Mouse (Mus musculus) right cerebral cortex, postnatal 25 days (tissue): Measurements from ENCODE around the gene Serinc2.
"Not testable (repeated sequence)": the region's sequence is repeated elsewhere in the genome, so short reads cannot be mapped to it uniquely, and the experiment has no call there.

Source experiments
- DNase-seq: peaks from one replicate; pipeline ENCODE4 v3.0.0; 2022

Gene Serinc2

GRCm38 (mm10) chr4:130252441-130253157, 26.4 kb downstream of the Serinc2 start:
- DNase-seq = no peak

GRCm38 (mm10) chr4:130251763-130252162, 27.2 kb downstream of the Serinc2 start:
- DNase-seq = no peak

GRCm38 (mm10) chr4:130251172-130251705, 27.8 kb downstream of the Serinc2 start:
- no peak for DNase-seq

GRCm38 (mm10) chr4:130248636-130249035, 30.4 kb downstream of the Serinc2 start:
- DNase-seq = no peak

- DNase-seq = peak; percentile 37
These were observed 32.9 kb downstream of the Serinc2 start for GRCm38 (mm10) chr4:130246132-130246531.

GRCm38 (mm10) chr4:130244749-130245148, 34.3 kb downstream of the Serinc2 start:
- DNase-seq = no peak

GRCm38 (mm10) chr4:130243621-130244020, 35.4 kb downstream of the Serinc2 start:
- not testable (repeated sequence) for DNase-seq

GRCm38 (mm10) chr4:130242956-130243355, 36.0 kb downstream of the Serinc2 start:
- no peak for DNase-seq

- DNase-seq = no peak
These were observed 38.3 kb downstream of the Serinc2 start for GRCm38 (mm10) chr4:130240695-130241094.

GRCm38 (mm10) chr4:130237607-130238006, 41.4 kb downstream of the Serinc2 start:
- no peak for DNase-seq

GRCm38 (mm10) chr4:130236361-130236760, 42.6 kb downstream of the Serinc2 start:
- DNase-seq = no peak

GRCm38 (mm10) chr4:130224071-130224470, 54.9 kb downstream of the Serinc2 start:
- no peak for DNase-seq

GRCm38 (mm10) chr4:130222179-130222578, 56.8 kb downstream of the Serinc2 start, which contains the start of gene Gm853:
Gm853 (minus strand) TSS chr4:130222401.
- no peak for DNase-seq

GRCm38 (mm10) chr4:130220176-130220575, 58.8 kb downstream of the Serinc2 start:
- no peak for DNase-seq

GRCm38 (mm10) chr4:130215392-130215791, 63.6 kb downstream of the Serinc2 start:
- no peak for DNase-seq

GRCm38 (mm10) chr4:130213857-130214256, 65.1 kb downstream of the Serinc2 start:
- no peak for DNase-seq

- DNase-seq = no peak
These were observed 65.8 kb downstream of the Serinc2 start for GRCm38 (mm10) chr4:130213197-130213596.

- DNase-seq = no peak
These were observed 66.6 kb downstream of the Serinc2 start for GRCm38 (mm10) chr4:130212421-130212820.

- no peak for DNase-seq
These were observed 67.1 kb downstream of the Serinc2 start for GRCm38 (mm10) chr4:130211870-130212269.
